8 mouse cellular contexts compared by ENCODE assay signal in genomic region chr7:38167724-38168141, GRCm38 (mm10). TPM values are rescaled to one million over a fixed set of nuclear protein-coding genes. Genes with fewer than 3 reads are reported as not detected.
DNase-seq lines count a peak whose midpoint lies in the region; ATAC-seq and TF ChIP-seq lines count a peak whose summit lies in the region.

No protein-coding gene starts in this region.

- no peak overlapping the region for H3K9ac ChIP-seq in intestine, postnatal 0 days (ENCODE audit: low read depth, low read length)
- H3K9ac ChIP-seq in limb, embryonic 15.5 days: no peak overlapping the region

- peak; percentile 91 for ATAC-seq in frontal cortex, adult (ENCODE audit: low TSS enrichment)
- no peak for ATAC-seq in intestine, postnatal 0 days
- no peak for ATAC-seq in limb, embryonic 15.5 days (ENCODE audit: insufficient number of reproducible peaks, low FRiP score, low TSS enrichment, low read depth)

- no peaks in the 10 kb centered on the region for H3K27me3 ChIP-seq in intestine, postnatal 0 days (replicated peaks; ENCODE audit: control insufficient read depth, insufficient read depth, low read length)
- no peaks in the 10 kb centered on the region for H3K27me3 ChIP-seq in limb, embryonic 15.5 days
- H3K27me3 ChIP-seq in myocyte (ENCODE audit: control insufficient read depth, insufficient read depth, insufficient read length): peaks cover 9% of the 10 kb centered on the region

- no peak overlapping the region for H3K4me3 ChIP-seq in intestine, postnatal 0 days (ENCODE audit: low read depth, low read length)
- H3K4me3 ChIP-seq in limb, embryonic 15.5 days: no peak overlapping the region
- no peak overlapping the region for H3K4me3 ChIP-seq in myocyte

- 16% methylated on average over 11 of the region's 11 CpGs for WGBS in intestine, postnatal 0 days
- 9% methylated on average over 11 of the region's 11 CpGs for WGBS in limb, embryonic 15.5 days

- no peak overlapping the region for H3ac ChIP-seq in myocyte (ENCODE audit: control insufficient read depth, insufficient read length)

- no peaks in the 10 kb centered on the region for H3K36me3 ChIP-seq in intestine, postnatal 0 days (ENCODE audit: control insufficient read depth, insufficient read depth)
- no peaks in the 10 kb centered on the region for H3K36me3 ChIP-seq in limb, embryonic 15.5 days
- H3K36me3 ChIP-seq in myocyte (ENCODE audit: control insufficient read depth, insufficient read depth): no peaks in the 10 kb centered on the region

- 0 out of 2 replicates have a peak, but pooled peaks cover 3% of the 10 kb centered on the region for H3K4me1 ChIP-seq in intestine, postnatal 0 days (replicated peaks; ENCODE audit: control insufficient read depth, insufficient read depth, low read length)
- H3K4me1 ChIP-seq in limb, embryonic 15.5 days: peaks cover 6% of the 10 kb centered on the region

- H3K79me2 ChIP-seq in myocyte (ENCODE audit: control insufficient read depth, insufficient read depth): no peaks in the 10 kb centered on the region

- H3K4me2 ChIP-seq in intestine, postnatal 0 days (replicated peaks; ENCODE audit: low read depth): peak overlapping the region; percentile 59; the same call in 1 of the 2 replicates
- H3K4me2 ChIP-seq in limb, embryonic 15.5 days: peak overlapping the region; percentile 29; the same call in 1 of the 2 replicates
- H3K4me2 ChIP-seq in myocyte (ENCODE audit: low read depth): peak overlapping the region; percentile 30

- no peak for TF ChIP-seq POLR2A in myocyte (IDR thresholded peaks at IDR 0.05; ENCODE audit: insufficient read length, low read depth)

- H3K9me3 ChIP-seq in intestine, postnatal 0 days (ENCODE audit: control insufficient read depth): no peaks in the 10 kb centered on the region
- H3K9me3 ChIP-seq in limb, embryonic 15.5 days: no peaks in the 10 kb centered on the region

- DNase-seq in spleen, postnatal 36 days (ENCODE audit: low spot score in 2 of 2): peak; percentile 27 to 51
- DNase-seq in spleen, postnatal 4 days (ENCODE audit: low spot score in 2 of 2): no peak
- DNase-seq in cerebellum, adult 18-20 months: peak; percentile 53 to 54
- no peak for DNase-seq in urinary bladder, postnatal 14 days (ENCODE audit: low spot score)

- TF ChIP-seq CTCF in intestine, postnatal 0 days (IDR thresholded peaks at IDR 0.05; ENCODE audit: low read depth): peak; percentile 81

- H3K27ac ChIP-seq in intestine, postnatal 0 days (ENCODE audit: low read depth, low read length): no peak overlapping the region
- H3K27ac ChIP-seq in limb, embryonic 15.5 days: no peak overlapping the region

TF ChIP-seq in myocyte, 11 proteins besides CTCF, POLR2A, EP300 and RAD21:
- TF ChIP-seq TCF3 (IDR thresholded peaks at IDR 0.05; ENCODE audit: insufficient read length, low read depth): no peak
- no peak for TF ChIP-seq SRF (IDR thresholded peaks at IDR 0.05; ENCODE audit: control insufficient read depth, insufficient read length, low read depth)
- TF ChIP-seq REST (IDR thresholded peaks at IDR 0.05; ENCODE audit: insufficient read depth, insufficient read length): no peak
- no peak for TF ChIP-seq USF1 (IDR thresholded peaks at IDR 0.05; ENCODE audit: low read depth)

RNA-seq across cellular contexts. Expression of gene 1600014C10Rik, which starts 15.3 kb away (rescaled TPM):
- 16.9 and 18.2 TPM in 2 replicates for polyA plus RNA-seq in intestine, postnatal 0 days (2015; fragmentation: Nextera tagmentation; extraction: Ambion mirVana)
- polyA plus RNA-seq in limb, embryonic 15.5 days (2015; fragmentation: Nextera tagmentation; extraction: Ambion mirVana): 16.5 and 17.6 TPM in 2 replicates
- polyA plus RNA-seq in myocyte (2012; fragmentation: generic; extraction: Trizol): 5.1 TPM

Comparison
In these comparisons a context has a peak if more than half of its experiments do, and no peak if none do; other contexts are left out.
1. DNase-seq: peak in spleen, postnatal 36 days (2 of 2) and cerebellum, adult 18-20 months (2 of 2); none in spleen, postnatal 4 days (0 of 2) and urinary bladder, postnatal 14 days (single experiment).
2. Peak in every context shown above with its lines, with median percentiles within 50 percentile points of each other: H3K4me2 ChIP-seq.